Mouse (Mus musculus): ENCODE data around the gene Sp4. TPM values are rescaled to one million over a fixed set of nuclear protein-coding genes. Genes with fewer than 3 reads are reported as not detected.

Sp4 gene
- polyA plus RNA-seq, 1 experiment from 2014 or later = 16.9 TPM

DNA sequence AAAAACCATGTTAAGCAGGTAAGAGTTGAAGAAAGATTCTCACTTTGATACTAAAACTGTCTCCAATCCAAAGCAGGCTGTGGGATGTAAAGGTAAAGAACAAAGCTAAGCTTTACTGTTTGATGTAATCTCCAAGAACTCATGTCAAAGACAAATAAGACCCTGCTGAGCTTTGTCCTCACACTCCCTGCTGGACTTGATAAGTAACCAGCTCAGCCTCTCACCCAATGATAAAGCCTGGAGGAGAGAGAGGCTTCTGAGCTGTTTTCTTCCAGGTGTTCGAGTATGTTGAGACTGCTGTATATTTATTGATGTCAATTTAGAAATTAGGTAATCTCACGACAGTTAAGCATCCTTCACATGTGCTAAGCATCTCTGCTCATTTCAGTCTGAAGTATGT, 113.6 kb downstream of the Sp4 start:
- ATAC-seq (replicated peaks; ENCODE audit: insufficient number of reproducible peaks, low FRiP score, low TSS enrichment, low read depth) (no peak), DNase-seq (ENCODE audit: low spot score) (no peak)
- Histone ChIP-seq H3K4me1 (ENCODE audit: control insufficient read depth, insufficient read depth, low read length) (no peaks in the 10 kb centered on the region), H3K9me3 (replicated peaks; ENCODE audit: control insufficient read depth, low read length) (no peaks in the 10 kb centered on the region), H3K9ac (replicated peaks; ENCODE audit: low read length) (no peak overlapping the region), H3K27ac (replicated peaks; ENCODE audit: low read depth, low read length) (no peak overlapping the region), H3K27me3 (ENCODE audit: control insufficient read depth, insufficient read depth, low read length) (peaks cover 8% of the 10 kb centered on the region; the same call in 1 of the 2 replicates), H3K4me3 (ENCODE audit: low read depth, low read length) (no peak overlapping the region), H3K4me2 (ENCODE audit: low read depth, low read length) (no peak overlapping the region), H3K36me3 (replicated peaks; ENCODE audit: control insufficient read depth, insufficient read depth, low read depth, low read length) (no peaks in the 10 kb centered on the region)
- 44% methylated on average over 2 of the region's 2 CpGs for WGBS

DNA sequence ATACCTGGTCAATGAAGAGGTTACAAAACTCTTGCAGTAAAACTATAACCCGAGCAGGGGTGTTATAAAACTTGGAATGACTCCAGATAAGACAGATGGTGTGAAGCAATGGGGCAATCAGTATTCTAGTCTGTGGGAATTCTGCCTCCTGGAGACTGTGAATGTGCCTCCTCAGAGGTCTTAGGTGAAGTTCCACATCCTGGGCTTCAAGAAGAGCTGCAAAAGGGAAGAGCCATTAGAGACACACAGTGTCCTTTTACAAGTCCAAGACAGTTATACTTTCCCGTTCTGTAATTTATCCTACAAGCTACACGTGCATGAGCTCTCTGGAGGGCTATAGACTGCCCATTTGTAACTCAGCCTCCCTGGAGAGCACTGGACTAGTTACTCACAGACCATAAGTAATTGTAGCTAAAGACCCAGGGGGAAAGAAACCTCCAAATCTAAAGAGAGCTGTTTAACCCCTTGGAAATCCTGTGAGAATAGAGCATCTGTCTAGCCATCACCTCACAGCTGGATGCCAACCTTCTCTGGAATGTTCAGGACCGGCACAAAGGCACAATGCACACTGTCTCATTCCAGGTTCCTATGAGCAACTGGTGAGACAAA, 114.3 kb downstream of the Sp4 start:
- ATAC-seq (replicated peaks; ENCODE audit: insufficient number of reproducible peaks, low FRiP score, low TSS enrichment, low read depth) = 0 out of 2 replicates have a peak, but pooled peaks have one; percentile 50
- Histone ChIP-seq H3K4me3 (ENCODE audit: low read depth, low read length) (no peak overlapping the region), H3K27me3 (ENCODE audit: control insufficient read depth, insufficient read depth, low read length) (peaks cover 8% of the 10 kb centered on the region; the same call in 1 of the 2 replicates), H3K9me3 (replicated peaks; ENCODE audit: control insufficient read depth, low read length) (no peaks in the 10 kb centered on the region), H3K9ac (replicated peaks; ENCODE audit: low read length) (no peak overlapping the region), H3K4me2 (ENCODE audit: low read depth, low read length) (no peak overlapping the region), H3K36me3 (replicated peaks; ENCODE audit: control insufficient read depth, insufficient read depth, low read depth, low read length) (no peaks in the 10 kb centered on the region), H3K27ac (replicated peaks; ENCODE audit: low read depth, low read length) (no peak overlapping the region), H3K4me1 (ENCODE audit: control insufficient read depth, insufficient read depth, low read length) (no peaks in the 10 kb centered on the region)
- peak; percentile 42 for DNase-seq (ENCODE audit: low spot score)
- WGBS = 9% methylated on average over 4 of the region's 4 CpGs

DNA sequence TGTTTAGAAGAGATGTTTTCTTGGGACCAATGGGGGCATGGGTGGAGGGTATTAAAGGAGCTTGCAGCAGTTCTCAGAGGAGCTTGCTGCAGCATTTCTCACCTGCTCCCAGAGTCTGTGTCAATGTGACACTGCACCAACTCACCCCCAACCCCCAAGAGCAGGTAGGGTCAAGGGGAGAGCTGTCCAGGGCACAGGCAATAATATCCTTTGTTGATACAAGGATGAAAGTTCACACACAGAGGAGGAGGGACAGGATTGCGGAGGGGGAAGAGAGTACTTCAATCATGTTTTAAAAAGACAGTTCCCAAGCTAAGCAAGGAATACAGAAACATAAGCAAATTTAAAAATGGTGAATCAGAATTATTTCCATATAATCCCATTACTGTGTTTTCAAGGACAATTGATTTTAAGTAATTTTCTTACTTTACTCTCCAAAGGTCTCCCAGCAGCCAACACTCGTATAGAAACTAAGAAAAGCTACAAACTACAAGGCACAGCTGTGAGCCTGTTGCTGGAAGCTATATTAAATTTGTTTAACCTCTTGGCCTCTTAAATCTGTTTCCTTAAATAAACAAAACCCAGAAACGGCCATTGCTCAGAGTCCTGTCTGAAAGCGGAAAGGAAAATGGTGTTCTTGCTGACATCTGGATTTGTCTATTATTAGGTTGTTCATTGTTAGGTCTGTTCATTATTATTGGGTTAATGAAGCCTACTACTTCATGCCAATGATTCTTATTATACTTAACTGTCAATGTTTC, 114.9 kb downstream of the Sp4 start:
- 15% methylated on average over 4 of the region's 4 CpGs for WGBS
- DNase-seq (ENCODE audit: low spot score) (peak; percentile 58), ATAC-seq (replicated peaks; ENCODE audit: insufficient number of reproducible peaks, low FRiP score, low TSS enrichment, low read depth) (0 out of 2 replicates have a peak, but pooled peaks have one; percentile 7)
- Histone ChIP-seq H3K4me1 (ENCODE audit: control insufficient read depth, insufficient read depth, low read length) (no peaks in the 10 kb centered on the region), H3K9me3 (replicated peaks; ENCODE audit: control insufficient read depth, low read length) (no peaks in the 10 kb centered on the region), H3K27ac (replicated peaks; ENCODE audit: low read depth, low read length) (no peak overlapping the region), H3K9ac (replicated peaks; ENCODE audit: low read length) (no peak overlapping the region), H3K4me2 (ENCODE audit: low read depth, low read length) (no peak overlapping the region), H3K4me3 (ENCODE audit: low read depth, low read length) (no peak overlapping the region), H3K36me3 (replicated peaks; ENCODE audit: control insufficient read depth, insufficient read depth, low read depth, low read length) (no peaks in the 10 kb centered on the region), H3K27me3 (ENCODE audit: control insufficient read depth, insufficient read depth, low read length) (peaks cover 8% of the 10 kb centered on the region; the same call in 1 of the 2 replicates)

Other genes starting within 250 kb of the Sp4 start
- 0.17 and 0.29 TPM in 2 replicates for gene Dnah11, start 102.4 kb downstream of the Sp4 start, polyA plus RNA-seq (2014; fragmentation: Nextera tagmentation; extraction: Ambion mirVana)

Measured in embryonic facial prominence, embryonic 11.5 days (tissue).